Mouse (Mus musculus): ENCODE measurements around the gene Rhcg.

The Rhcg gene

DNA sequence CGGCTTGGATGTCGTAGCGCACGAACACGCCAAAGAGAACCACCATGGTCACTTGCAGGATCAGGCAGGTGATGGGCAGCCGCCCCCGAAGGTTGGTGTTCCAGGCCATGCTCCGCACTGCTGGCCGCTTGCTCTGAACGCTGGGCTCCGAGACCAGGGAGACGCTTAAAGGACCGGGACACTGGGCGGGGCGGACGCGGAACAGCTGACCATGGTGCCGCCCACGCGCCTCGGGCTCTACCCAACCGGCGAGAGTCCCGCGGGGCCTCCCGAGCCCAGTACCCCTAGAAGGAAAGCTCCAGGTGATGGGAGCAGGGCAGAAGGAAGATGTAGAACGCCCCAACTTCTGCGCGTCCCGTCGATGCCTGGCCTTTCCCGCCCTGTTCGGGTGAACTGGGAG is at the start of gene Rhcg:
Gene Rhcg (minus strand): TSS at position 240 of the 400 bp plus-strand sequence.
- DNase-seq = peak in 1 of 2 experiments; percentile 42

GRCm38 (mm10) chr7:79666690-79667089 is 49.2 kb upstream of the Rhcg start:
- no peak for DNase-seq

- DNase-seq = no peak
Measured at GRCm38 (mm10) chr7:79661253-79661890, 43.9 kb upstream of the Rhcg start.

GRCm38 (mm10) chr7:79660291-79661150 is 43.1 kb upstream of the Rhcg start:
- no peak for DNase-seq

GRCm38 (mm10) chr7:79659578-79660290 is 42.3 kb upstream of the Rhcg start, which contains the start of gene Ticrr:
Gene Ticrr (plus strand): TSS chr7:79660196.
- DNase-seq = peak; percentile 92 to 96

GRCm38 (mm10) chr7:79654586-79654985 is 37.1 kb upstream of the Rhcg start:
- DNase-seq = no peak

- no peak for DNase-seq
Measured at GRCm38 (mm10) chr7:79654185-79654584, 36.7 kb upstream of the Rhcg start.

DNA sequence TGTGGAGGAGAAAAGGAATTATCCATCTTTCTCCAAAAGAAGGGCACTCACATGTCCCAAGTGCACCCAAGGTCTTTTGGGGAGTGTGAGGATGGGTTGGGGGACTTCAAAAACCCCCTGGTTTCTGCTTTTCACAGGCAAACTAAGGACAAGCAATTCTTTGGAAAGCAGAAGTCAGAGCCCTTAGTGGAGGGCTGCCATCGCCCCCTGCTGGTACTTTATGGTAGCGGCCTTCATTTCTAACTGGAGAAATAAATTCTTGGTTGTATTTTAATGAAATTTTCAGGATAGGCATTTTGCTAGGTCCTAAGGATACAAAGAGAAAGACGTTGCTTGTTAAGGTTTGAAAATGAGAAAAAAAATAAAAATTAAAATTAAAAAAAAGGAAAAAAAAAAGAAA is 31.5 kb upstream of the Rhcg start:
- DNase-seq = peak; percentile 54 to 73

GRCm38 (mm10) chr7:79647233-79647632 is 29.8 kb upstream of the Rhcg start:
- DNase-seq = no peak

- DNase-seq = no peak
Measured at GRCm38 (mm10) chr7:79631773-79632348, 14.4 kb upstream of the Rhcg start.

DNA sequence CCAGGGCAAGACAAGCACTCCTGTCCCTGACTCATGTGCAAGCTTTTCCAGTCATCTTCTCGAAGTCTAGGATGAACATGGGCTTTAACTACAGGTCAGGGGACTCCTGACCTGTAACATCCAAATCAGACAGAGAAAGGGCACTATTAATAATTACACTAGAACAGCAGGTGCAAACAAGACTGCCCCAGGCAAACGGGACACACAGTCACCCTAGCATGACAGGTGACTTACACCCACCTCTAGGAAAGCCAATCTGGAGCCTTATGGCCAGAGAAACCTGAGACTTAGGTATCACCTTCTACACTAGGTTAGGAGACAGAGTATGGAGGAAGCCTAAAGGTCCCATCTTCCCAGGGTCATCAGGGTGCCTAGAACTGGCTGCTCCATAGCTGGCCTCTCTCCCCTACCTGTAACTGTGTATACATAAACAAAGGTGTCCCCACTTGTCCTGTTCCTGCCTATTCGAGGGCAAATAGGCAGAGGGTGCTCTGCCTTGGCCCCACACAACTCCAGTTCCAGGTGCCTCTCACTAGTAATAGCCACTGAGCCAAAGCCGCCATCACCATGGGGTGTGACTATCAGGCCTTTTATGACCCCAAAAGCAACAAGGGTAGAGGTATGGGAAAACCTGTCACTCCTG is 10.9 kb upstream of the Rhcg start:
- DNase-seq = no peak

DNA sequence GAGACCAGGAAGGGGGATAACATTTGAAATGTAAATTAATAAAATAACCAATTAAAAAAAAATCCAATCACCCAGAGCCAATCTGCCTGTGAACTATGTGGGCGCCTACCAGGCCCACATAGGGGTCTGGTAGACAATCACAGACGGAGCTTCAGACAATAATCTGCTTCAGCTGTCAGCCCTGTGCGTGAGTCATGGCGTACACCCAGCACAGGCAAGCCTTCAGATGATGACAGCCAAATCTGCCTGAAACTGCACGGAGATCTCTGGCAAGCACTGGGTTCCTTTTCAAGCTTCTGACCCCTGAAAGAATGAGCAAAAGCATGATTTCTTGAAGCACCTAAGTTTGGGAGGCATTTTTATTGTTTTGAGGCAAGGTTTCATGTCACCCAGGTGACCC is 8.7 kb upstream of the Rhcg start:
- DNase-seq = no peak

GRCm38 (mm10) chr7:79623086-79623485 is 5.6 kb upstream of the Rhcg start:
- no peak for DNase-seq

- no peak for DNase-seq
Measured at GRCm38 (mm10) chr7:79619493-79619892, 2.0 kb upstream of the Rhcg start.

DNA sequence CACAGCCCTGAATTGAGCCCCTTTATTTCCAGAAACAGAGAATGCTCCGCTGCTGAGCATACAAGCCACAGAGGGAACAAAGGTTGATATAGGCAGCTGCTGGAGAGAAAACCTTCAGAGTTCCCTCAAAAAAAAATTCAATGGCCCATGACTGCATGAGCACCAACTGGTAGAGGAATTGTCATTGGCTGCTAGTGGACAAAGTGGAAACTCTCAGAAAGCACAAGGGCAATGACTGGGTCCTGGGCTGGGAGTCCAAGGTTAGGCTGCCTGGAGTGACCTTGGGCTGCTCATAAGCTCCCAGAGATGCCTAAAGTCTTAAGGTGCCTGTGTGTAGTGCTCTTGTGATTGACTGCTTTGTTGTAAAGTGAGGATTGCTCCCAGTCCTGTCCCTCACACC is 1.5 kb downstream of the Rhcg start:
- DNase-seq = no peak

GRCm38 (mm10) chr7:79615008-79615407 is 2.4 kb downstream of the Rhcg start:
- DNase-seq = no peak

GRCm38 (mm10) chr7:79613314-79613713 is 4.1 kb downstream of the Rhcg start:
- DNase-seq = no peak

DNA sequence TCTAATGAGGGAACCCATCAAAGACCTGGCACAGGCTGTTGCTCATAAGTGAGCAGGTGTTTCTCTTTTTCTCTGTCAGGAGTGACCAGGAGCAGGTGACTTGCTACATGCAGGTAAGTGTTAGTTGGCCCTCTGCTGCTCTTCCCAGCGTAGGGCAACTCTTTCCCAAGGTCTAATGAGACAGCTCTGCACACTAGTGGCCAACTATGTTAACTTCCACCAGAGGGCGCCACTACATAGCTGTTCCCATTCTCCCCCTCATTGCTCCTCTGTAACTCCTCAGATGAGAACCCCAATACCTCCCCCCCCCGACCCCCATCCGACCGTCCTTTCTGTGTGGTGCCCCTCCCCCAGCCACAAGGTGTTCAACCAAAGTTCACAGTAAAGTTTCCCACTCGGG is 4.7 kb downstream of the Rhcg start:
- peak in 1 of 2 experiments; percentile 61 for DNase-seq

DNA sequence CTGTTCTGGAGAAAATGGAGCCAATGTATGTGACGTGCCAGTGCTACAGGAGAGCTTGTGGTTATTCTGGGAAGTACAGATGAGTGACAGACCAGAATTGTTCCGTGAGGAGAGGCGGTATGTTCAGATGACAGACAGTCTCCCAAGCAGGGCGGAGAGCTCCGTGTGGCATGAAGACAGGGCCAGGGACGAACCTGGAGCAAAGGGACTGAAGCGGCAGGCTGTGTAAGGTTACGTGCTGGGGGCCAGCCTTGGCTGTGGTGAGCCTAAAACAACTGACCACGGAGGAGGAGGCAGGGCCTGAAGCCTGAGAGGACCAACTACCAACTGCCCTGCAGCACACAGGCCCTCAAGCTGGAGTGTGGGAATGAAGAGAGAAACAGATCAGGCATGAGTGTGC is 5.6 kb downstream of the Rhcg start:
- no peak for DNase-seq

- peak in 1 of 2 experiments; percentile 26 for DNase-seq
Measured at GRCm38 (mm10) chr7:79607263-79607921, 10.1 kb downstream of the Rhcg start.

GRCm38 (mm10) chr7:79606766-79607165 is 10.7 kb downstream of the Rhcg start:
- DNase-seq = no peak

- DNase-seq = no peak
Measured at GRCm38 (mm10) chr7:79602006-79602405, 15.5 kb downstream of the Rhcg start.
